Mouse (Mus musculus): Measurements from ENCODE around the gene Rasgrf1. TPM values are rescaled to one million over a fixed set of nuclear protein-coding genes. Genes with fewer than 3 reads are reported as not detected.

The Rasgrf1 gene
- polyA plus RNA-seq (2014; fragmentation: Illumina TruSeq; extraction: RNeasy Lipid Tissue Mini Kit (QIAGEN cat#74804)): 0.34 TPM

GRCm38 (mm10) chr9:89909131-89910010, at the start of gene Rasgrf1:
Gene Rasgrf1 (plus strand): TSS chr9:89909908.

GRCm38 (mm10) chr9:90053852-90054251, 144.1 kb downstream of the Rasgrf1 start, which contains the start of gene Ctsh:
Gene Ctsh (plus strand): TSS chr9:90054152.

Other genes with a start within 250 kb of the Rasgrf1 start
- gene Tmed3, start 204.8 kb upstream of the Rasgrf1 start, polyA plus RNA-seq (2014; fragmentation: Illumina TruSeq; extraction: RNeasy Lipid Tissue Mini Kit (QIAGEN cat#74804)): 18.3 TPM
- gene Ankrd34c, start 171.4 kb upstream of the Rasgrf1 start, polyA plus RNA-seq (2014; fragmentation: Illumina TruSeq; extraction: RNeasy Lipid Tissue Mini Kit (QIAGEN cat#74804)): not detected
- 182 TPM for gene Ctsh, start 144.2 kb downstream of the Rasgrf1 start, polyA plus RNA-seq (2014; fragmentation: Illumina TruSeq; extraction: RNeasy Lipid Tissue Mini Kit (QIAGEN cat#74804))
- gene Morf4l1, start 204.9 kb downstream of the Rasgrf1 start, polyA plus RNA-seq (2014; fragmentation: Illumina TruSeq; extraction: RNeasy Lipid Tissue Mini Kit (QIAGEN cat#74804)): 811 TPM